Mouse (Mus musculus): ENCODE measurements at regions not wholly inside any gene's neighbourhood (a gene's known extent, or its start where the extent isn't known, plus 50 kb on each side); places are given as distances from the start of the nearest gene placed in this dataset.
"Not testable (repeated sequence)": the region's sequence is repeated elsewhere in the genome, so short reads cannot be mapped to it uniquely, and the experiment has no call there.

DNA sequence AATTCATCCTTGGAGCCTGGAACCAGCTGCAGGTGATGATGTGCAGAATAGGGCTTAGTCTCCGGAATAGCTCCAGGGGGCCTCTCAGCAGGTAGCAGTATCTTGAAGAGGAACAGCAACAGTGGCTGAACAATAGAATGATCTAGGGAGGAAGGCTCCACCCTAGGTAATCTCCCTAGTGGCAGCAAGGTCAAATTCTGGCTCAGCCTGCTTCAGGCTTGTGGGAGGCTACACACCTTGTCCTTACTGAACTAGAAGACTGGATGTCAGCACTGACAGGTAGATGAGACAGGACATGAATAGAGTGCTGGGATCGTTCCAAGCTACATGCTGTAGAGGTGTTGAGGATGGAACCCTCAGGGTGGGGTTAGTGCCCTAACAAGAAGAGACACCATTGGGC, 80.8 kb upstream of the Pdk4 start:
- not testable (repeated sequence) for ATAC-seq (ENCODE audit: low read depth); H3K9ac ChIP-seq (replicated peaks; ENCODE audit: low read depth, low read length); H3K4me2 ChIP-seq (ENCODE audit: low read depth, low read length); H3K4me1 ChIP-seq (ENCODE audit: control insufficient read depth, insufficient read depth, low read length); H3K9me3 ChIP-seq (ENCODE audit: control insufficient read depth, low read length); H3K4me3 ChIP-seq (ENCODE audit: low read depth, low read length); H3K27me3 ChIP-seq (ENCODE audit: control insufficient read depth, insufficient read depth, low read length); H3K27ac ChIP-seq (ENCODE audit: low read depth, low read length); H3K36me3 ChIP-seq (ENCODE audit: control insufficient read depth, insufficient read depth, low read length)
- WGBS, result 82% methylated on average over 2 of the region's 2 CpGs

GRCm38 (mm10) chr6:5566582-5566981, 70.5 kb upstream of the Pdk4 start:
- WGBS, result 82% methylated on average over 5 of the region's 5 CpGs
- no peaks in the 10 kb centered on the region for H3K36me3 ChIP-seq (ENCODE audit: control insufficient read depth, insufficient read depth, low read length)
- H3K27me3 ChIP-seq (ENCODE audit: control insufficient read depth, insufficient read depth, low read length), result no peaks in the 10 kb centered on the region
- H3K4me2 ChIP-seq (ENCODE audit: low read depth, low read length), result no peak overlapping the region
- no peaks in the 10 kb centered on the region for H3K9me3 ChIP-seq (ENCODE audit: control insufficient read depth, low read length)
- no peak overlapping the region for H3K27ac ChIP-seq (ENCODE audit: low read depth, low read length)
- no peaks in the 10 kb centered on the region for H3K4me1 ChIP-seq (ENCODE audit: control insufficient read depth, insufficient read depth, low read length)
- H3K9ac ChIP-seq (replicated peaks; ENCODE audit: low read depth, low read length), result no peak overlapping the region
- no peak for ATAC-seq (ENCODE audit: low read depth)
- H3K4me3 ChIP-seq (ENCODE audit: low read depth, low read length), result no peak overlapping the region

DNA sequence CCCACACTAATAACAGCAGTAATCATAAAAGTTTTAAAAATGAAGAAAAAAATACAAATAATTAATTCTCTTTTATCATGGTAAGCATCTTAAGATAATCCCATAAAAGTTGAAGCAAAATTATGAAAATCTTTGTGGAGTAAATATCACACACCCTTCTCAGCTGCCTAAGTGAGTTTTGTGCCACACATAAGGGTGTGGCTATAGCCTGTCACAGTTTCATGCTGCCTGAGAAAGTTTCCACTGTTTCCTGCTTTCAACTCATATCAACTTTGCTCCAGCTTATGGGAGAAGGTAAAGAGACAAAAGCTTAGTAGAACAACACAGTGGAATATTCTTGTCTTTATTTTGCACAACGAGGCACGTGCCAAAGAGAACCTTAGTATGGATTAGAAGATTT, 68.9 kb upstream of the Pdk4 start:
- no peak overlapping the region for H3K4me2 ChIP-seq (ENCODE audit: low read depth, low read length)
- no peak overlapping the region for H3K9ac ChIP-seq (replicated peaks; ENCODE audit: low read depth, low read length)
- H3K36me3 ChIP-seq (ENCODE audit: control insufficient read depth, insufficient read depth, low read length), result no peaks in the 10 kb centered on the region
- H3K9me3 ChIP-seq (ENCODE audit: control insufficient read depth, low read length), result no peaks in the 10 kb centered on the region
- H3K27ac ChIP-seq (ENCODE audit: low read depth, low read length), result no peak overlapping the region
- no peak for ATAC-seq (ENCODE audit: low read depth)
- 93% methylated on average over 2 of the region's 2 CpGs for WGBS
- no peak overlapping the region for H3K4me3 ChIP-seq (ENCODE audit: low read depth, low read length)
- no peaks in the 10 kb centered on the region for H3K4me1 ChIP-seq (ENCODE audit: control insufficient read depth, insufficient read depth, low read length)
- no peaks in the 10 kb centered on the region for H3K27me3 ChIP-seq (ENCODE audit: control insufficient read depth, insufficient read depth, low read length)

DNA sequence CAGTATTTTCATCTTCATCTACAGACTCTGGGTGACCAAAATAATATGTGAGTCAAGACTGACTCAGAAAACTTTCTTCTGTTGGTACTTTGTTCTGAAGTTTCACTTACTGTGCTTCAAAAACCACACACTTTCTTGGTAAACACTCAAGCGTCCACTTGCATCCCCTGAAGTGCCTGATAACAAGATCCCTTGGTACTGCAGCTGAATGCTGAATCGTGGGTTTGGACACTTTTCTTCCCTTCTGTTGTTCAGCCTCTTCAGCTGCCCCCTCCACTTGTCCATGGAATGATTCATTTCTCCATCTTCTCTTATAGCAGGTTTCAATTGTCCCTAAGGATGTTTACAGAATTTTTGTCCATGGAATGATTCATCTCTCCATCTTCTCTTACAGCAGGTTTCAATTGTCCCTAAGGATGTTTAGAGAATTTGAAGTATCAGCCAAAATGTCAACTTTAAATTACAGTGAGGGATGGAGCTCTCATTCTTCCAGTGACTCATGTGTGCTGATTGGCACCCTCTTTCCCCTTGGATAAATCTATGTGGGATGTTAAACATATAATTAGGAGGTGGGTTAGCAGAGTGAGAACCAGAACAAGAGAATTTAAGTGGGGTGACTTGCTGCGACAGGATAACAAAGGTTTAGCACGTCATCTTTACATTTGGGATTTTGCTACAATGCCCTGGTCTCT, 57.7 kb upstream of the Pdk4 start:
- ATAC-seq (ENCODE audit: low read depth), result no peak
- 67% methylated on average over 4 of the region's 4 CpGs for WGBS

GRCm38 (mm10) chr6:5550067-5550466, 54.0 kb upstream of the Pdk4 start:
- no peaks in the 10 kb centered on the region for H3K4me1 ChIP-seq (ENCODE audit: control insufficient read depth, insufficient read depth, low read length)
- no peak overlapping the region for H3K4me2 ChIP-seq (ENCODE audit: low read depth, low read length)
- no peak overlapping the region for H3K9ac ChIP-seq (replicated peaks; ENCODE audit: low read depth, low read length)
- no peak overlapping the region for H3K27ac ChIP-seq (ENCODE audit: low read depth, low read length)
- no peaks in the 10 kb centered on the region for H3K9me3 ChIP-seq (ENCODE audit: control insufficient read depth, low read length)
- ATAC-seq (ENCODE audit: low read depth), result no peak
- no peak overlapping the region for H3K4me3 ChIP-seq (ENCODE audit: low read depth, low read length)
- no peaks in the 10 kb centered on the region for H3K36me3 ChIP-seq (ENCODE audit: control insufficient read depth, insufficient read depth, low read length)
- no peaks in the 10 kb centered on the region for H3K27me3 ChIP-seq (ENCODE audit: control insufficient read depth, insufficient read depth, low read length)
- 89% methylated on average over 1 of the region's 1 CpGs for WGBS

More for the DNA sequence above, 57.7 kb upstream of the Pdk4 start:
- Histone ChIP-seq H3K36me3 (ENCODE audit: control insufficient read depth, insufficient read depth, low read length) (no peaks in the 10 kb centered on the region), H3K4me3 (ENCODE audit: low read depth, low read length) (no peak overlapping the region), H3K4me2 (ENCODE audit: low read depth, low read length) (no peak overlapping the region), H3K9me3 (ENCODE audit: control insufficient read depth, low read length) (no peaks in the 10 kb centered on the region), H3K9ac (replicated peaks; ENCODE audit: low read depth, low read length) (no peak overlapping the region), H3K27ac (ENCODE audit: low read depth, low read length) (no peak overlapping the region), H3K4me1 (ENCODE audit: control insufficient read depth, insufficient read depth, low read length) (no peaks in the 10 kb centered on the region), H3K27me3 (ENCODE audit: control insufficient read depth, insufficient read depth, low read length) (no peaks in the 10 kb centered on the region)
